Mouse (Mus musculus) lung, postnatal 25 days (tissue): ENCODE data around the gene Cacng1.

ENCODE experiments used
- DNase-seq: peaks from one replicate; pipeline ENCODE4 v3.0.0; 2022; ENCODE audit warnings: low spot score

Cacng1 gene

DNA sequence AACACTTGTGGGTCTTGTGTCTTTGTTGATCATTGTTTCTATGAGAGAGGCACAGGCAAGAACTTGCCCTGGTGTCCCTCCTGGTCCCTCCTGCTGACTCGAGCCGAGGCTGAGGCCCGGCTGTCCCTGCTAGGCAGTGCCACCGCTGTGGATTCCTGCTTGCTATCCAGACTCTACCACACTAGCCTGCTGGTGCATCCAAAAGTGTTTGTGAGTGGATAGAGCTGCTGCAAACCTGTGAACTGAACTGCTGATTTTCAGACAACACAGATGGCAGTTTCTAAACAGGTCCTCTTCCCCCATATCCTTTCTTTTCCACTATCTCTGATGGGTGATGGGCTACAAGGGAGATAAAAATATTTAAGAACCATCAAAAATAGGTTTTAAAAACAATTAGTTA lies 60.8 kb downstream of the Cacng1 start:
- DNase-seq, result no peak
